Mouse (Mus musculus) embryonic fibroblast, embryonic 13.5 days (primary cell): Measurements from ENCODE around the gene AB124611.
"Not testable (repeated sequence)": the region's sequence is repeated elsewhere in the genome, so short reads cannot be mapped to it uniquely, and the experiment has no call there.

Experiments
- CTCF ChIP-seq: IDR thresholded peaks from 2 replicates; pipeline ENCODE4 v1.5.1; 2011; ENCODE audit warnings: mild to moderate bottlenecking, control low read depth, low read length, moderate library complexity, borderline replicate concordance; ENCODE audit not compliant: insufficient read depth
- POLR2A ChIP-seq: IDR thresholded peaks from 2 replicates; pipeline ENCODE4 v1.6.1; 2011; ENCODE audit warnings: low read depth, mild to moderate bottlenecking, control low read depth, low read length, moderate library complexity

DNA sequence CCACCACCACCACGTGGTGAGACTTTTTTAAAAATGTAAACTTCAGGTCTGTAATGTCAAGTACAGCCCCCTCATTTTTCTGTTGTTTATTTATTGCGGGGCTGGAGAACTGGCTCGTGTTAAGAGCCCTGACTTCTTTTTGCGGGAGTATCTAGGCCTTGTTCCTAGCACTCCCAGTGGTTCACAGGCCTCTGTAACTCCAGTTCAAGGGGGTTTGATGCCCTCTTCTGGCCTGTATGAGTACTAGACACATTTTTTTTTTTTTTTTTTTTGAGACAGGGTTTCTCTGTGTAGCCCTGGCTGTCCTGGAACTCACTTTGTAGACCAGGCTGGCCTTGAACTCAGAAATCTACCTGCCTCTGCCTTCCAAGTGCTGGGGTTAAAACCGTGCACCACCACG, 7.3 kb upstream of the AB124611 start:
- TF ChIP-seq CTCF, POLR2A: not testable (repeated sequence)
